Mouse (Mus musculus): ENCODE results near the gene Nuak2. TPM values are rescaled to one million over a fixed set of nuclear protein-coding genes. Genes with fewer than 3 reads are reported as not detected.

The Nuak2 gene
- total RNA-seq, 1 experiment from 2014 or later = 79.4 TPM

GRCm38 (mm10) chr1:132319242-132319641 is 3.3 kb downstream of the Nuak2 start:
- ATAC-seq (replicated peaks; ENCODE audit: insufficient number of reproducible peaks, low FRiP score, low TSS enrichment, poor library complexity, severe bottlenecking) = no peak

GRCm38 (mm10) chr1:132321821-132322580 is 6.1 kb downstream of the Nuak2 start:
- no peak for ATAC-seq (replicated peaks; ENCODE audit: insufficient number of reproducible peaks, low FRiP score, low TSS enrichment, poor library complexity, severe bottlenecking)

GRCm38 (mm10) chr1:132322711-132323542 is 7.0 kb downstream of the Nuak2 start:
- ATAC-seq (replicated peaks; ENCODE audit: insufficient number of reproducible peaks, low FRiP score, low TSS enrichment, poor library complexity, severe bottlenecking) = no peak

GRCm38 (mm10) chr1:132326777-132327176 is 10.9 kb downstream of the Nuak2 start:
- ATAC-seq (replicated peaks; ENCODE audit: insufficient number of reproducible peaks, low FRiP score, low TSS enrichment, poor library complexity, severe bottlenecking) = no peak

GRCm38 (mm10) chr1:132327477-132327876 is 11.6 kb downstream of the Nuak2 start:
- no peak for ATAC-seq (replicated peaks; ENCODE audit: insufficient number of reproducible peaks, low FRiP score, low TSS enrichment, poor library complexity, severe bottlenecking)

- no peak for ATAC-seq (replicated peaks; ENCODE audit: insufficient number of reproducible peaks, low FRiP score, low TSS enrichment, poor library complexity, severe bottlenecking)
Observed at GRCm38 (mm10) chr1:132328565-132328964, 12.6 kb downstream of the Nuak2 start.

- ATAC-seq (replicated peaks; ENCODE audit: insufficient number of reproducible peaks, low FRiP score, low TSS enrichment, poor library complexity, severe bottlenecking) = no peak
Observed at GRCm38 (mm10) chr1:132329656-132330055, 13.7 kb downstream of the Nuak2 start.

GRCm38 (mm10) chr1:132330397-132330796 is 14.5 kb downstream of the Nuak2 start:
- no peak for ATAC-seq (replicated peaks; ENCODE audit: insufficient number of reproducible peaks, low FRiP score, low TSS enrichment, poor library complexity, severe bottlenecking)

GRCm38 (mm10) chr1:132331283-132331682 is 15.4 kb downstream of the Nuak2 start:
- no peak for ATAC-seq (replicated peaks; ENCODE audit: insufficient number of reproducible peaks, low FRiP score, low TSS enrichment, poor library complexity, severe bottlenecking)

GRCm38 (mm10) chr1:132333201-132333600 is 17.3 kb downstream of the Nuak2 start:
- ATAC-seq (replicated peaks; ENCODE audit: insufficient number of reproducible peaks, low FRiP score, low TSS enrichment, poor library complexity, severe bottlenecking) = no peak

- no peak for ATAC-seq (replicated peaks; ENCODE audit: insufficient number of reproducible peaks, low FRiP score, low TSS enrichment, poor library complexity, severe bottlenecking)
Observed at GRCm38 (mm10) chr1:132333675-132334141, 17.8 kb downstream of the Nuak2 start.

GRCm38 (mm10) chr1:132334178-132334801 is 18.4 kb downstream of the Nuak2 start:
- ATAC-seq (replicated peaks; ENCODE audit: insufficient number of reproducible peaks, low FRiP score, low TSS enrichment, poor library complexity, severe bottlenecking) = no peak

GRCm38 (mm10) chr1:132335378-132335965 is 19.5 kb downstream of the Nuak2 start:
- ATAC-seq (replicated peaks; ENCODE audit: insufficient number of reproducible peaks, low FRiP score, low TSS enrichment, poor library complexity, severe bottlenecking) = no peak

- no peak for ATAC-seq (replicated peaks; ENCODE audit: insufficient number of reproducible peaks, low FRiP score, low TSS enrichment, poor library complexity, severe bottlenecking)
Observed at GRCm38 (mm10) chr1:132336921-132337320, 21.0 kb downstream of the Nuak2 start.

GRCm38 (mm10) chr1:132338027-132338660 is 22.2 kb downstream of the Nuak2 start:
- no peak for ATAC-seq (replicated peaks; ENCODE audit: insufficient number of reproducible peaks, low FRiP score, low TSS enrichment, poor library complexity, severe bottlenecking)

GRCm38 (mm10) chr1:132341731-132342501 is 26.0 kb downstream of the Nuak2 start:
- ATAC-seq (replicated peaks; ENCODE audit: insufficient number of reproducible peaks, low FRiP score, low TSS enrichment, poor library complexity, severe bottlenecking) = peak; percentile 96

- ATAC-seq (replicated peaks; ENCODE audit: insufficient number of reproducible peaks, low FRiP score, low TSS enrichment, poor library complexity, severe bottlenecking) = no peak
Observed at GRCm38 (mm10) chr1:132342518-132342917, 26.6 kb downstream of the Nuak2 start.

GRCm38 (mm10) chr1:132343191-132343590 is 27.3 kb downstream of the Nuak2 start:
- ATAC-seq (replicated peaks; ENCODE audit: insufficient number of reproducible peaks, low FRiP score, low TSS enrichment, poor library complexity, severe bottlenecking) = no peak

Measured in monocyte, adult 5-6 weeks (primary cell).